Mouse (Mus musculus): Measurements from ENCODE around the gene Ciao2a. TPM values are rescaled to one million over a fixed set of nuclear protein-coding genes. Genes with fewer than 3 reads are reported as not detected.

Gene Ciao2a
- polyA plus RNA-seq, 2 experiments from 2014 or later, result 180 to 193 TPM

GRCm38 (mm10) chr9:66120945-66121344 lies 5.5 kb upstream of the Ciao2a start:
- ATAC-seq, result no peak

GRCm38 (mm10) chr9:66121421-66121820 lies 5.0 kb upstream of the Ciao2a start:
- no peak for ATAC-seq

GRCm38 (mm10) chr9:66123648-66124047 lies 2.8 kb upstream of the Ciao2a start:
- ATAC-seq, result no peak

GRCm38 (mm10) chr9:66124111-66124531 lies 2.3 kb upstream of the Ciao2a start:
- no peak for ATAC-seq

- peak; percentile 87 for ATAC-seq
Observed at GRCm38 (mm10) chr9:66124681-66125542, 1.5 kb upstream of the Ciao2a start.

- ATAC-seq, result peak; percentile 25
Observed at GRCm38 (mm10) chr9:66125543-66126455, 612 bp upstream of the Ciao2a start.

GRCm38 (mm10) chr9:66127193-66127546 lies 759 bp downstream of the Ciao2a start:
- ATAC-seq, result no peak

GRCm38 (mm10) chr9:66127884-66128283 lies 1.5 kb downstream of the Ciao2a start:
- no peak for ATAC-seq

- no peak for ATAC-seq
Observed at GRCm38 (mm10) chr9:66131466-66131865, 5.1 kb downstream of the Ciao2a start.

GRCm38 (mm10) chr9:66135967-66136366 lies 9.6 kb downstream of the Ciao2a start:
- no peak for ATAC-seq

- no peak for ATAC-seq
Observed at GRCm38 (mm10) chr9:66138193-66138592, 11.8 kb downstream of the Ciao2a start.

- no peak for ATAC-seq
Observed at GRCm38 (mm10) chr9:66142265-66142664, 15.9 kb downstream of the Ciao2a start.

GRCm38 (mm10) chr9:66144248-66144647 lies 17.8 kb downstream of the Ciao2a start:
- ATAC-seq, result peak; percentile 32

GRCm38 (mm10) chr9:66146141-66146540 lies 19.7 kb downstream of the Ciao2a start:
- ATAC-seq, result no peak

GRCm38 (mm10) chr9:66152011-66152410 lies 25.6 kb downstream of the Ciao2a start:
- ATAC-seq, result no peak

- no peak for ATAC-seq
Observed at GRCm38 (mm10) chr9:66153594-66153993, 27.2 kb downstream of the Ciao2a start.

GRCm38 (mm10) chr9:66154013-66154412 lies 27.6 kb downstream of the Ciao2a start:
- no peak for ATAC-seq

- ATAC-seq, result no peak
Observed at GRCm38 (mm10) chr9:66155534-66155933, 29.1 kb downstream of the Ciao2a start.

GRCm38 (mm10) chr9:66157958-66158830 lies 31.8 kb downstream of the Ciao2a start, which contains the start of gene Dapk2:
TSS of gene Dapk2 (plus strand) at chr9:66158223.
- peak; percentile 46 for ATAC-seq

- no peak for ATAC-seq
Observed at GRCm38 (mm10) chr9:66158885-66159430, 32.5 kb downstream of the Ciao2a start.

GRCm38 (mm10) chr9:66160155-66160554 lies 33.7 kb downstream of the Ciao2a start:
- ATAC-seq, result no peak

GRCm38 (mm10) chr9:66162995-66163394 lies 36.6 kb downstream of the Ciao2a start:
- ATAC-seq, result no peak
